Mouse (Mus musculus): ENCODE results near the gene Ppargc1a.

Gene Ppargc1a

DNA sequence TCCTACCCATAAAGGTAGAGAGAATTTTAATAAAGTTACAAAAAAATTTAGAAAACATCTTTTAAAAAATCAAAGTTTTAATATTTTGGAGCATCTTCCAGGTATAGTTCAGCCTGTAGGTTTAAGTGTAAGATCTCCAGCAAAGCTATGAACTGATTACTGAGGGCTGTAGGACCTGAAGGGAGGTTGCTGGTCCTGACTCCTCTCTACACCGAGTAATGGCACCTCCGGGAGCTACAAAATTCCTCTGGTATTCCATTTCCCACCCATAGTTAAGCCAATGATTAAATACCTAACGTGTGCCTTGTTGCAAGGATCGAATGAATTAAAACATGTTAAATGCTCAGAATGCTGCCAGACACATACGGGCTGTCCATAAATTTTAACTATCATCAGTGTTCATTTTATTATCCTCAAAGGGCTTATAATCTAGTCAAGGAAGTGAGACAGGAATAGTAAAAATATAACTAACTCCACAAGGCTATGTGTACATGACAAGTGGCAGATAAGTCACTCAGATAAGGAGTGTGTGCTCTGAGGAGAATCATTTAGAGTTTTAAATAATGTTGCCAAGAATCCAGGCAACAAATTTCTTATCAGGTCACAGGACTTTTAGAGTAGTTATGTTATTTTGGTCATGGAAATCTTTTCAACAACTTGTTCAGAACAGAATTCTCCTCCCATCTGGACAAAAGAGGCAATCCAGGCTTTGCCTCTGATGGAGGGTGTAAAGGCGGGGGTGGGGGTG is 49.9 kb downstream of the Ppargc1a start:
- no peak for DNase-seq (ENCODE audit: low read depth, low spot score)

DNA sequence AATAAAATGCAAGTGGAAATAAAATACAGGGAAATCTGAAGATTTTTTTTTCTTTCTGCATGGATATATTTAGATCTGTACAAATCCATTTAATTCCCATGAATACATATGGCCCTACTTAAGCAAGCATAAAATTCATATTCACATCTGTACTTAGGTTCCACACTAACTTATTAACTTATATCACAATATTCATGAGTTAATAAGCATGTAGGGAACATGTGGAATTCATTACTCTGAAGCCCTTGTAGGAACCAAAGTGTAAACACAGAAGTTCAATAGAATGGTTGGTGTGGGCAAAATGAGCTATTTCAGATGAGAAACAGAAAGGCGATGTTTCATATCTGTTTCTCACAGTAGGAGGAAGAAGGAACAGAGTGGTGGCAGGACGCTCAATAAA is 62.9 kb downstream of the Ppargc1a start:
- no peak for DNase-seq (ENCODE audit: low read depth, low spot score)

DNA sequence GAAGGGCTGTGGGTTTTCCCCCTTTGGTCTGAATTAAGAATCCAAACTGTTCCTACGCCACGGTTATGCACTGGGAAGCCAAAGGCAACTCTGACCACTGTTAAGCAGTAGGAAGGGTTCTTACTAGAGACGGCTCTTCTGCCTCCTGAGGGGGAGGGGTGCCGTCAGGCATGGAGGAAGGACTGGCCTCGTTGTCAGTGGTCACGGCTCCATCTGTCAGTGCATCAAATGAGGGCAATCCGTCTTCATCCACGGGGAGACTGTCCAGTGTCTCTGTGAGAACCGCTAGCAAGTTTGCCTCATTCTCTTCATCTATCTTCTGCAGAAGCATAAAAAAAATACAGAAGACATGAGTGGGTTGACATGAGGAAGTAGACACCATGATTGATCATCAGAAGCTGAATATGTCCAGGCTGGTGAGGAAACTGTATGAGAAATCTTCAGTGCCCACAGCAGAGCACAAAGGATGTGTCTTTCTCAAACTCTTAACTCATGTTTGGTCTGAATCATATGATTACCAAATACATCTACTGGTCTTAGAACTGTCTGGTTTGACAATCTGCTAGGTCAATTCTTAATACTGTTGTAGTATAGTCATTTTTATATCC is 69.5 kb downstream of the Ppargc1a start:
- no peak for DNase-seq (ENCODE audit: low read depth, low spot score)

DNA sequence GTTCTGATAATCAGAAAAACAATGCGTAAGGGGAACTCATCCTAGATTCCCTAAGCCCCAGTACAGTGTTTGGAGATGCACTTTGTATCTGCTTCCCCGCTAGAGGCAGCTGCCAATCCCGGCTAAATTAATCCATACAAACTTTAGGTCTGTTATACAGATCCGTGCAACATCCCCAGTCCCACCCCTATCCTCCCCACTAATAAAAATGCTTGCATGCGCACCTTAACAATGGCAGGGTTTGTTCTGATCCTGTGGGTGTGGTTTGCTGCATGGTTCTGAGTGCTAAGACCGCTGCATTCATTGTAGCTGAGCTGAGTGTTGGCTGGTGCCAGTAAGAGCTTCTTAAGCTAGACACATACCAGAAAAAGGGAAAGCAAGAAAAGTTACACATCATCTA is 72.1 kb downstream of the Ppargc1a start:
- no peak for DNase-seq (ENCODE audit: low read depth, low spot score)

DNA sequence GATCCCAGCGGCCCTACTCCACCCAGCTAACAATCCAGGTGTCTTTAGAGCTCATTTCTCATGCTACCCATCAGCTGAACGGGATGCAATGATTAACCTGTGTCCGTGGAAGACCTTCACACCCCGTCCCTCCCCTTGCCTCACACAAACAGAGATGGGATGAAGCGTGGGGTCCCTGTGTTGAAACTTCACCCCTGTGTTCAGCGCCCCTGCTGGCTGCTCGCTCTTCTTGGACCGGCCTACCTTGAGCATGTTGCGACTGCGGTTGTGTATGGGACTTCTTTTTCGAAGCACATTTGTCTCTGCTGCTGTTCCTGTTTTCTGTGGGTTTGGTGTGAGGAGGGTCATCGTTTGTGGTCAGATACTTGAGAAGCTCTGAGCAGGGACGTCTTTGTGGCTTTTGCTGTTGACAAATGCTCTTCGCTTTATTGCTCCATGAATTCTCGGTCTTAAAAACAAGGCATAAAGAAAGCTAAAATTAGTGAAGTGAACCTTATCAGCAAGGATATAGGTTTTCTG is 73.1 kb downstream of the Ppargc1a start:
- no peak for DNase-seq (ENCODE audit: low read depth, low spot score)

DNA sequence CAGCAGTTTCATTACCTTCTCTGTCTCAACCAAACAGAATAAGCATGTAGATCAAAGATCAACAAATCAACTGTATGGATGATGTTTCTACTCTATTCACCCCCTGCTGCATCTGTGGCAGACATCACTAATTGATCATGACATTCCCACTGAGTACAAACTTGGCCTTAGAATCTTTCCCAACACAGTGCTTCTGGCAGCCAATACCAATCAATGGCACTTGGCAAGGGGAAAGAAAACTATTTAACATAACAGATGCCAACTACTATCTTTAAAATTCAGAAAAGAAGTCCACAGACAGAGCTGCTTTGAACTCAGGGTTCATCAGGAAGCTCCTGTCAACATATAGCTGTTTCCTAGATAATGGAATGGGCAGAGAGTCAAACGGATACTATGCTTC is 83.8 kb downstream of the Ppargc1a start:
- no peak for DNase-seq (ENCODE audit: low read depth, low spot score)

DNA sequence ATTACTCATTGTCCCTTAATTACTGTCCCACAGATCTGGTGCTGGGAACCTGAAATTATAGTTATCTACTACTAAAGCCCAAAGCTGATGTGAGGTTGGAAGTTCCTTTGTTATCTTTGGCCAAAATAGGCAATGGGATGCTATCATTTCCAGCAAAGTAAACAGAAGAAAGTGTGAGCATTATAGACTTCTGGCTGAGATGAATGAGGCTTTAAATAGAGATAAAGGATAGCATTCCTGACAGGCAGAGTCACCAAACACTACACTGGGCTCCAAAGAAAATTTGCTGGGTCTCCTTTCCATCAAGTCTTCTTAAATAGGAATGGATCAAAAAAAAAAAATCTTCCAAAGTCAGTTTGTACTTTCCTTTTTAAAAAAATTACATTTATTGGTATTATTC is 87.7 kb downstream of the Ppargc1a start:
- DNase-seq (ENCODE audit: low read depth, low spot score), result no peak

DNA sequence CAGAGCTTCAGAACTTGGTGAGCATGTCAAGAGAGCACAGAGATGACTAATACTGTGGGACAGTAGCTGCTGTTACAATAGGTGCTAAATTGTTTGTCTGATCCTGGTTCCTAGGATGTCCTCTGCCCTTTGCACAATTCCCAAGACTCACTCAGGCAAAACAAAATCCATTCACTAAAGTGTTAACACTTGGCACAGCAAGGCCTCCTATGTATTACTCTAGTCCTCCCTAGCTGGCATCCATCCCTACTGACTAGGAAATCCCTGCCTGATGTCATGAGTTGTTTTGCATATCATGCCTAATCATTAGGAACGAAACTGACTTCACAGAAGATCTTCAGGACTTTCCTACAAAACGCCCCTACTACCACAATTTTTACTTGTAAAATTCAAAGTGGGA is 88.1 kb downstream of the Ppargc1a start:
- no peak for DNase-seq (ENCODE audit: low read depth, low spot score)

DNA sequence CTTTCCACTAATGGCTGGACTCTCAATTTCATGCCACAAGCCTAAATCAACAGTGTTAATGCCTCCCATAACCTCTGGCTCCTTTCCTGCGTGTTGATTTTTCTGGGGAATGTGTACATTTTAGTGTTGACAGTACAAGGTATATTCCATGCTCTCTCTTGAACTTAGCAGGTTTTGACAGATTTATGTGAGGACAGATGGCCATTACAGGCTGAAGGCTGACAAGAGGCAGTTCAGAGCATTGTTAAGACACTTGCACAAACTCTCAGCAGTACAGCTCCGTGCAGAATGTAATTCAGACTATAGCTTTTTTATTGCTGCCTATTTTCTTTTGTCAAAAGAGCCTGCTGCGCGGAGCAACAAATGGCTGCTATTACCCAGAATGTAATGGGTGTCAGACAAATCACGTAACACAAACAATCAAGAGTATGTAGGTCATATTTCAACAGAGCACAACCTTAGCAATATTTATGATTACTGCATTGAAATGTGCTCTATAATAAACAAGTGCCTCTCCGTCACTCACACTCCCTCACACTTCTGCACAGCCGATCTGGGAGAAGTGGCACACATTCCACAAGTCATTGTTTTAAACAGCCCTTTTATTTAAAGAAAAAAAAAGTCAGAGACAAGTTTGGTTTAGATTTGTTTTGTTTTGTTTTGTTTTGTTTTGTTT is 89.1 kb downstream of the Ppargc1a start:
- peak; percentile 85 for DNase-seq (ENCODE audit: low read depth, low spot score)

DNA sequence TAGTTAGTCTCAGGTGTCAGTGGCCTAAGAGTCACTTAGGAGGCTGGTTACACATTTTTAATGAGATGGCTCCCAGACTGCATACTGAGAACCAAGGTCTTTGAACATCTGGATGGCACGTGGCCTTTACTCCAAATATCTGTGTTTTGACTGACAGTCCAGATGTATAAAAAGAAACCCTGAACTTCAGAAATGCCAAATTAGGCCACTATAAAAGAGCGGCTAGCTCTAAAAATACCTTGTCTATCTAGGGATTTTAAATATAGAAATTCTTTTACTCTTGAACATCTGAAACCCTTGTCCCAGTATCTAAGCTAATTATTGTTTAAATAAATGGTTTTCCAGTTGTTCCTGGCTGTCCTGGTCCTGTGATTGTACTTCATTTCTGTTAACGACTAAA is 90.4 kb downstream of the Ppargc1a start:
- DNase-seq (ENCODE audit: low read depth, low spot score), result no peak

DNA sequence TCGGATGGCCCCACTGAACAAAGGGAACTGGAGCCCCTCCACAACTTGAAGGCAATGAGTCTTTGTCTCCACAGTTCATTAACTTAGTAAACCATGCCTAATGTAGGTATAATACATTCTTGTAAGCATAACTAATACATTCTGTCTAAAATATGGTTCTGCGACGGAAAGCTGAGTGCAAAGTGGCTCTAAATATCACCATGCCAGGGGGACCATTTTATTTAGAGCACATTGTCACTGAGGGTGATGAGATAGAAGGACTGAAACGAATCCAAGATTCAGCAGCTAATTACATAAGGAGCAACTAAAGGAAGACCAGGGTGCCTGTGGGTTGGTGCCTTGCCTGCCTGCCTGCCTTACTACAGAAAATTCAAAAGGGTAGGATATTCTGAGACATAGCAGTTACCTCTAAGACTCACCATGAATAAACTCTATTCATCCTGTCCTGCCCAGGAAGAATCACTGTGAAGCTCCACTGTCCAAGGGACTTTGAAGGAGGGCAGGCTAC is 92.4 kb downstream of the Ppargc1a start:
- no peak for DNase-seq (ENCODE audit: low read depth, low spot score)

DNA sequence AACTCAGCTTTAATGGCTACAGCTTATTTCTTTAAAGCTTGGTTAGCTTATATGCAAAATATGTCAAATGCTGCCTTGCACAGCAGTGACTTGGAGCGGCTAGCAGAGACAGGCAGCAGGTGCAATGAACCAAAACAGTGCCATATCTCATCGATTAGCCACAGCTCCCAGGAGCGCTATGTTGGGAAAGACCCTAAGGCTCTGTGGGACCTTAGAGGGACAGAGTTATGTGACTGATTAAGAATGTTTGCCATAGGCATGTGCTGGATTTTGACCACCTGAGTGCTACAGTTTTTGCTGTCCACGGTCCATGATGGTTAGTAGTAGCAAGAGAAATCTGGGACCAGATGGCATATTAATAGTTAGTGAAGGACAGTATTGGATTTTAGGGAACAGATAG is 95.9 kb downstream of the Ppargc1a start:
- DNase-seq (ENCODE audit: low read depth, low spot score), result peak; percentile 41

DNA sequence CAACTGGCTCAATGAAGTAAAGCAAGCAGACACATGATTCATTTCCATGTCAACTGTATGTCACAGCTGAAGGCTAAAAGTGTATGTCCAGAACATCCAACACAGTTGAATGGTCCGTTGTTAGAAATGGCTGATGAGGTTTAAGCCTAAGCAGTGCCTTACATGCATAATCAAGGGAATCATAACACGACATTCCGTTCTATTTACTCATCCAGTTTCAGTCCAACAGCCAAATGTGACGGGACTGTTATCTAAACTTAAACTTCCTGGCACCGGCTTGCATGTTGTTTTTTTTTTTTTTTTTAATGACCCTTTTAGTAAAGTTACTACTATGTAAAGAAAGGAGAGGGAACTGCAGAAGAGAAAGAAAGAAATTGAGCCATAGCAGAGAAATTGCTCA is 101.5 kb downstream of the Ppargc1a start:
- DNase-seq (ENCODE audit: low read depth, low spot score), result no peak

DNA sequence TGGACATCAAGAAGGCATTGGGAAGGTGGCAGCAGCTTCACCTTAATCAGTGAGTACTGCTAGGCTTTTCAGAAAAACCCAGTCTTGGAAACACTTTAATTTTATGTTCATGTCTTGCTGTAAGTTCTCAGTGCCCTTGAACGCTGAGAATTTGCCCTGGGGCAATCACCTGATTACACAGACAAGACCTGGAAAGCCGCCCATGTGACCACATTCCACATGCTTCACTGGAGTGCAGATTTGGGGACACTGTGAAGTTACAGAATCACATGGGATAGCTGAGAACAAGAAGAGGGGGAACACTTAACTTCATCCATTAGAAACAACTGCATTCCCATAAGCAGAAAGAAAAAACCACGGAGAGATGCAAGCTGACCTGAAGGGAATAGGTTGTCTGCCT is 115.5 kb downstream of the Ppargc1a start:
- DNase-seq (ENCODE audit: low read depth, low spot score), result peak; percentile 10

DNA sequence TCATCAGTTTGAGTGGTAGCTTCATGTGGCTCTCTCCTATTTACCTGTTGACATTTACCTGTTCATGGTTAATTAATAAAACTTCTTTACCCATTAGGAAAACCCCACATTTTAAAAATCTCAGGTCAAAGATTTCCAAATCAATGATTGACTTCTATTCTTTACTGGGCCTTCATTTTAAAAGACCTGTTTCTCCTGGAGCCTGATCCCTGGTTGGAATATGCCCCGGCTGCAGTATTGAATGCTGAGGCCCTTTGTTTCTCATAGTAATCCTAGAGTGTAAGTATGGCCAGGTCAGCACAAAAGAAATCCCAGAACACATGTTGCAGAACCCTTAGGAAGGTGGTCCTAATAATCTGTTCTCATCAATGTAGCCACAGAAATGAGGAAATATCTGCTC is 119.9 kb downstream of the Ppargc1a start:
- DNase-seq (ENCODE audit: low read depth, low spot score), result no peak

DNA sequence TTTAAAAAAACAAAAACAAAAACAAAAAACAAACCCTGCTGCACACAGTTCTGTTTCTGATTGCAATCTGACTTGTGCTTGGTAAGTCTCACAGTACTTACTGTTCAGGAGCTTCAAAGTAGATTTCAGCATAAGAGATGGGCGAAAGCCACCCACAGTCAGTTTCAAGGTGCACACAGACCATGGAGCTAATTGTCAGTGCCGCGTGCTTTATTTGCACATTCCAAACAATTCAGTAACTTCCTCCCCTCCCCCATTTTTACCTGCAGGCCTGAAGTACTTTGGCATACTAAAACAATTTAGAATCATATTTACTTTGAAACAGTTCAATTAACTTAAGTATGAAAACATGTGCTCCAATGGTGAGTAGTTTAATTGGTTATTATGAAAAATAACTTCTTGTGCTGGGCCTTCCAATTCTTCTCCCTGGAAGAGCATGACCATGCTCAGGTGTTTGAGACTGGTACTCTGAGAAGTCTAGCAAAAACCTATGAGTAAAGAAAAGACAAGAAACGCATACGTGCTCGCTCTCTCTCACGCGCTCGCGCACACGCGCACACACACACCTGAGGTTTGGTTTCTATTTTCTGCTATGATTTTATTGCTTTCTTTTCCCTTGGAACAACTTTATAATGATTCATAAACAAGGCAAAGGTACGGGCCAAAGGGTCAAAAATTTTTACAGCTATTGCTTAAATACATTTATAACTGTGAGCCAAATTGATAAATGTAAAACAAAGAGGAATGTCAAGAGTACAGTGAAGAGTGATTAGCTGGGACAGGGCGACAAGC is 121.0 kb downstream of the Ppargc1a start:
- no peak for DNase-seq (ENCODE audit: low read depth, low spot score)

DNA sequence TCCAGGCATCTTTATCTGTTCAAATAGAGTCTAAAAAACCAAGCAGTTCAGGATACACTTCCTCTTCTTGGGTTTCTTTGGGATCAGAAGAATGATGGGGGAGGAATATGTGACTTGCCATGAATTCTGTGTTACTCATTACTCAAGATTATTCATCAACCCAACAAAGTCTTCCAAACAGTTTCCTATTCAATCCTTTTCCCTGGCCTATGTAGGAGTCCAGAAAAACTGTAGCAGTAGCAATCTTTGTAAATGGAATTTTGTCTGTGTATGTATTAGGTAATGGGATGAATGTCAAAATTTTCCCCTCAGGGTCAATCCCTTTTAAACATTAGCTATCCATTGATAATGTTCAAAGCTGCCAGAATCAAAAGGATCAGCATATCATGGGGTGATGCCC is 121.8 kb downstream of the Ppargc1a start:
- DNase-seq (ENCODE audit: low read depth, low spot score), result no peak

DNA sequence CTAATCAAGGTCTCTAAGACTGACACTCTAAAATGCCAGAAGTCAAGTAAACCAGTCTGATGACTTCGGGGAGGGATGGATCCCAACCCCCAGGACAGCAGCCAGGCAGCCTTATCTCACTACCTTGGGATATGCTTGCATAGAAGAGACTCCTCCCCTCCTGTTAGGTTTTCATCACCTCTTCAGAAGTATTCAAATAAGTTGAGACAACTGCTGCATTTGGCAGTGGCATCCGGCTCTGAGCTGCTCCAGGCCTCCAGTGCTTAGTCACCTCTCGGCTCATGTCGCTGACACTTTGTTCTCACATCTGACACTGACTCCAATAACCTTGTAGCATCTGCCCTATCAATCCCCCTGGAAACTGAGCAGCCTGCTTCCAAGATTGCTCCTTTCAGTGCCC is 127.8 kb downstream of the Ppargc1a start:
- peak; percentile 13 for DNase-seq (ENCODE audit: low read depth, low spot score)

DNA sequence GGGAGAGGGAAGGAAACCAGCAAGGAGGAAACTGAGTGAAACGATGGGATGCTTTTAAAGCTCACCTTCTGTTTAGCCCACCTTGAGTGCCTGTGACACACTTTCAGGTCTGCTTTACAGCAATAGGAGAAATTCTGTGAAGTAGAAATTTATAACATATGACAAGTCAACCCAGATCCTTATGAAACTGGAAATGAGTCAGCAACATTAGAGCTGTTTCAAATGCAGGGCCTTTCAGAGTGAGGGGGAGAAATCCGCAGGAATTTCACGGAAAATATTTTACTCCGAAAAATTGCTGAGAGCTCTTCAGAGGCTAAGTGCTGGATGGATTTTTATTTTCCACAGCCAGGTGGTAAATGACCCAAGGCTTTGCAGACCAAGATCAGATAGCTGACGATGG is 133.6 kb downstream of the Ppargc1a start:
- DNase-seq (ENCODE audit: low read depth, low spot score), result no peak

DNA sequence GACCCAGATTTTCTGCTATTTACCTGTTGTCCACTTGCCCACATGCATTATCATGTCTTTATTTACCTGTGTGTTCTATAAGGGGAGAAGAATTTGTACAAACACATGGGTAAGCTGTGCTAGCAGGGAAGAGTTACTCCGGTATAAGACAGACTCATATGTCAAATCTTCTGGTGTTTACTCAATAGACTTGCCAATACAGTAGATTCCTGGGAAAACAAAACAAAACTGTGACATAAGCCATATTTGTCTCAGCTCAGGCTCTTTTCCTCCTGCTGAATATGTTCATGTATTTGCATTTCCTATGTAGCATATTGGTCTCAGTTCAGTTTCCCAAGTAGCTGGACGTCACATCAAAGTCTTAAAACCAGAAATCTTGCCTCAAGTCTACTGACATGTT is 135.0 kb downstream of the Ppargc1a start:
- DNase-seq (ENCODE audit: low read depth, low spot score), result no peak

DNA sequence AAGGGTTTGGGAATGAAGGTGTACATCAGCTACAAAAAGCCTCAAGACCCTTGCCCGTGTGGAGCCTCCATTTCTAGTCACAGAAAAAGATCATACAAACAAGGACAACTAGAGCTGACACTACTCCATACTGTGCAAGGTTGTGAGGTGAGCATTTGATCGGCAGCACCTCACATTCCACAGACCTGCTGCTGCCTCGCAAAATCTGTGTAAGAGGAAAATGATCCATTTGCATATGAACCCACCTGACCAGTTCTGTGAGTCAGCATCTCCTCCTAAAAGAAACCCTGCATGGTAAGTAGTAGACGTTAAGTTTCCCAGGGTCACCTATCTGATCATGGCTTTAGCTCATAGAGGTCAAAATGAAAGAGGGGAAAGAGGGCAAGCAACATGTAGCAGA is 135.5 kb downstream of the Ppargc1a start:
- no peak for DNase-seq (ENCODE audit: low read depth, low spot score)

DNA sequence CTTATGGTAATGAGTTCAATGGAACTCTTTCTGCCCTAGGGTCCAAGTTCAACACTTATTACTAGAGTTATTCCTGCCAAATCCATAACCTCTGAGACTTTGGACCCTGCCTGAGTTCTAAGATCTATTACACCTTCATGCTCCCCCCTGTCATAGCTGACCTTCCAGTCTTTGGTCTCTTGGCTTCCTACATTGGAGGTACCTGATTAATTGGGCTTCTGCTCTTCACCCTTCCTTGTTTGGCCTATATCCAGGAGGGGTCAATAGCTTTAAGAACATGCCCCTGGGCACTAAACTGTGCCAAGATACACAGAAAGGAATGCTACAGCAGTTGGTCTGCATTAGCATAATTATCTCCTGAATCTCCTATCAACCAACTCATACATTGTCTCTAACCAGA is 141.1 kb downstream of the Ppargc1a start:
- DNase-seq (ENCODE audit: low read depth, low spot score), result no peak

Measured in mesoderm, embryonic 11.5 days (tissue).